ENCODE assay signal across 8 mouse cellular contexts in the genomic region with DNA sequence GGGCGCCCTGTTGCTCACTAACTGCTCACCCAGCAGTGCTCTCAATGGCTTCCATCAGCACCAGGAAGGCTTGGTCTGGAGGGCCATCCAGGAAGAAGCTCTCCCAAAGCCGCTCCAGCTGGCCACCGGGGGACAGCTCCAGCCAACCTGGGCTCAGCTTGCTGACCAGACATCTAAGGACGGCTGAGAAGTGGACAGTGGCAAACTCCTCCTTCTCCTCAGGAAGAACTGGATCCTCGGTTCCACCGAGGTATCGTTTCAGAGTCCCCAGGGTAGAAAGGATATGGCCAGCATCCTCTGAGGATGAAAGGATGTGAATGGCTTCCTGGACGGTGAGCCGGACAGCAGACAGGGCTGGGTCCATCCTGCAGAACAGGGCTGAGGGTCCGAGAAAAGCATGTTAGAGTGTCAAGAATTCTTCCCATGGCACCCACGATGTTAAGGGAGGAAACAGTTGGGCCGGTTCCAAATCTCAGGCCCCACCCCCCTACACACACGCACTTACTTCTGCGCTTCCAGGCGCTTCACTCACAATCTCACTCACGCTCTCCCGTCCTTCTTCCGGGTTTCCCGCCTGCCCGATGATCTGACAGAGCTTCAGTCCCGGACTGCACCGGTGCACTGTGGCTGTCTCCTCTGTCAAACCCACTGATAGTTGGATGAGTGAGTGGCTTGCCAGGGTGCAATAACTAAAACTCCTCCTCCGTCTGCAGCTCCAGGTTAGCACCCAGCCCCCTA. TPM values are rescaled to one million over a fixed set of nuclear protein-coding genes. Genes with fewer than 3 reads are reported as not detected.
DNase-seq lines count a peak whose midpoint lies in the region; ATAC-seq and TF ChIP-seq lines count a peak whose summit lies in the region.

No protein-coding gene starts in this region.

- peak overlapping the region; percentile 93 for H3K4me2 ChIP-seq in intestine, embryonic 15.5 days (replicated peaks)
- peak overlapping the region; percentile 91 for H3K4me2 ChIP-seq in midbrain, embryonic 13.5 days (replicated peaks)

- peak overlapping the region; percentile 91 for H3K27ac ChIP-seq in kidney, adult 2 months (ENCODE audit: insufficient read depth, low read depth, low read length)
- H3K27ac ChIP-seq in intestine, embryonic 15.5 days, result peak overlapping the region; percentile 95
- peak overlapping the region; percentile 84 for H3K27ac ChIP-seq in midbrain, embryonic 13.5 days

- no peaks in the 10 kb centered on the region; the same call in 1 of the 2 replicates for H3K4me1 ChIP-seq in kidney, adult 2 months (ENCODE audit: control insufficient read depth, insufficient read depth, low read length)
- H3K4me1 ChIP-seq in erythroblast, embryonic 14.5 days (ENCODE audit: control insufficient read depth), result peaks cover 36% of the 10 kb centered on the region
- peaks cover 10% of the 10 kb centered on the region for H3K4me1 ChIP-seq in intestine, embryonic 15.5 days (replicated peaks)
- H3K4me1 ChIP-seq in midbrain, embryonic 13.5 days (replicated peaks), result peaks cover 22% of the 10 kb centered on the region

- no peak for DNase-seq in kidney, adult 2 months
- DNase-seq in kidney, adult 9 months, result no peak
- peak; percentile 34 for DNase-seq in ES-CJ7 (ENCODE audit: low read depth, low spot score)
- no peak for DNase-seq in yolk sac, embryonic 10.5 days (ENCODE audit: low spot score)
- DNase-seq in layer of hippocampus, adult 11-12 months (ENCODE audit: low spot score), result no peak

- ATAC-seq in intestine, embryonic 15.5 days, result peak; percentile 81
- peak; percentile 71 for ATAC-seq in midbrain, embryonic 13.5 days

- no peak for TF ChIP-seq CTCF in kidney, adult 2 months (conservative IDR thresholded peaks at IDR 0.05; ENCODE audit: insufficient read depth, insufficient read length, low read depth, low read length)

- TF ChIP-seq POLR2A in kidney, adult 2 months (IDR thresholded peaks at IDR 0.05; ENCODE audit: low read depth, low read length), result no peak

- peak overlapping the region; percentile 66 for H3K9ac ChIP-seq in intestine, embryonic 15.5 days
- H3K9ac ChIP-seq in midbrain, embryonic 13.5 days (replicated peaks), result peak overlapping the region; percentile 78

- WGBS in kidney, adult 2 months, result 6% methylated on average over 23 of the region's 23 CpGs
- 8% methylated on average over 23 of the region's 23 CpGs for WGBS in intestine, embryonic 15.5 days
- WGBS in midbrain, embryonic 13.5 days, result 13% methylated on average over 23 of the region's 23 CpGs

- H3K9me3 ChIP-seq in erythroblast, embryonic 14.5 days (ENCODE audit: control insufficient read depth, low read length), result no peaks in the 10 kb centered on the region
- H3K9me3 ChIP-seq in intestine, embryonic 15.5 days, result no peaks in the 10 kb centered on the region
- no peaks in the 10 kb centered on the region for H3K9me3 ChIP-seq in midbrain, embryonic 13.5 days

- H3K36me3 ChIP-seq in kidney, adult 2 months (ENCODE audit: control insufficient read depth, insufficient read depth, low read length), result no peaks in the 10 kb centered on the region
- peaks cover 32% of the 10 kb centered on the region for H3K36me3 ChIP-seq in erythroblast, embryonic 14.5 days (ENCODE audit: control insufficient read depth)
- peaks cover 12% of the 10 kb centered on the region; the same call in 1 of the 2 replicates for H3K36me3 ChIP-seq in intestine, embryonic 15.5 days
- H3K36me3 ChIP-seq in midbrain, embryonic 13.5 days, result peaks cover 36% of the 10 kb centered on the region

- H3K4me3 ChIP-seq in kidney, adult 2 months (ENCODE audit: insufficient read depth, low read depth, low read length), result peak overlapping the region; percentile 54
- peak overlapping the region; percentile 71 for H3K4me3 ChIP-seq in erythroblast, embryonic 14.5 days (replicated peaks)
- peak overlapping the region; percentile 56 for H3K4me3 ChIP-seq in intestine, embryonic 15.5 days (replicated peaks)
- H3K4me3 ChIP-seq in midbrain, embryonic 13.5 days (replicated peaks), result peak overlapping the region; percentile 59

- H3K27me3 ChIP-seq in kidney, adult 2 months (replicated peaks; ENCODE audit: control insufficient read depth, insufficient read depth, low read length), result no peaks in the 10 kb centered on the region
- no peaks in the 10 kb centered on the region; the same call in 1 of the 2 replicates for H3K27me3 ChIP-seq in erythroblast, embryonic 14.5 days (ENCODE audit: control insufficient read depth)
- no peaks in the 10 kb centered on the region for H3K27me3 ChIP-seq in intestine, embryonic 15.5 days (replicated peaks)
- peaks cover 6% of the 10 kb centered on the region; the same call in 1 of the 2 replicates for H3K27me3 ChIP-seq in midbrain, embryonic 13.5 days

RNA-seq across cellular contexts. Expression of gene Telo2, which starts 0.7 kb away (rescaled TPM):
- 11.6 and 13.3 TPM in 2 replicates for polyA plus RNA-seq in kidney, adult 2 months (2012; rRNA removed)
- 2.0 and 3.1 TPM in 2 replicates for polyA plus RNA-seq in erythroblast, embryonic 14.5 days (2012)
- polyA plus RNA-seq in intestine, embryonic 15.5 days (2015; fragmentation: Nextera tagmentation; extraction: Ambion mirVana), result 34.0 and 39.3 TPM in 2 replicates
- polyA plus RNA-seq in midbrain, embryonic 13.5 days (2015; fragmentation: Nextera tagmentation; extraction: Ambion mirVana), result 45.3 and 48.0 TPM in 2 replicates

RNA-seq across cellular contexts. Expression of gene Ptx4, which starts 5.5 kb away (rescaled TPM):
- polyA plus RNA-seq in kidney, adult 2 months (2012; rRNA removed), result not detected in 2 replicates
- polyA plus RNA-seq in erythroblast, embryonic 14.5 days (2012), result not detected in 2 replicates
- polyA plus RNA-seq in intestine, embryonic 15.5 days (2015; fragmentation: Nextera tagmentation; extraction: Ambion mirVana), result 0.15 and 0.25 TPM in 2 replicates
- not detected in 2 replicates for polyA plus RNA-seq in midbrain, embryonic 13.5 days (2015; fragmentation: Nextera tagmentation; extraction: Ambion mirVana)

RNA-seq across cellular contexts. Expression of gene Clcn7, which starts 18.1 kb away (rescaled TPM):
- polyA plus RNA-seq in kidney, adult 2 months (2012; rRNA removed), result 42.6 and 51.3 TPM in 2 replicates
- polyA plus RNA-seq in erythroblast, embryonic 14.5 days (2012), result 2.0 and 2.1 TPM in 2 replicates
- 20.3 and 20.4 TPM in 2 replicates for polyA plus RNA-seq in intestine, embryonic 15.5 days (2015; fragmentation: Nextera tagmentation; extraction: Ambion mirVana)
- 29.1 and 29.7 TPM in 2 replicates for polyA plus RNA-seq in midbrain, embryonic 13.5 days (2015; fragmentation: Nextera tagmentation; extraction: Ambion mirVana)

RNA-seq across cellular contexts. Expression of gene Tmem204, which starts 31.7 kb away (rescaled TPM):
- polyA plus RNA-seq in kidney, adult 2 months (2012; rRNA removed), result 93.4 and 100 TPM in 2 replicates
- not detected in 2 replicates for polyA plus RNA-seq in erythroblast, embryonic 14.5 days (2012)
- 22.8 and 23.2 TPM in 2 replicates for polyA plus RNA-seq in intestine, embryonic 15.5 days (2015; fragmentation: Nextera tagmentation; extraction: Ambion mirVana)
- polyA plus RNA-seq in midbrain, embryonic 13.5 days (2015; fragmentation: Nextera tagmentation; extraction: Ambion mirVana), result 9.4 and 10.8 TPM in 2 replicates

RNA-seq across cellular contexts. Expression of gene Ccdc154, which starts 47.2 kb away (rescaled TPM):
- polyA plus RNA-seq in kidney, adult 2 months (2012; rRNA removed), result 0.04 and 0.05 TPM in 2 replicates
- polyA plus RNA-seq in erythroblast, embryonic 14.5 days (2012), result not detected in 2 replicates
- polyA plus RNA-seq in intestine, embryonic 15.5 days (2015; fragmentation: Nextera tagmentation; extraction: Ambion mirVana), result 0.16 and 0.19 TPM in 2 replicates
- polyA plus RNA-seq in midbrain, embryonic 13.5 days (2015; fragmentation: Nextera tagmentation; extraction: Ambion mirVana), result not detected in 2 replicates
